Mouse (Mus musculus): ENCODE measurements around the gene Tcf25. TPM values are rescaled to one million over a fixed set of nuclear protein-coding genes. Genes with fewer than 3 reads are reported as not detected.
"Not testable (repeated sequence)": the region's sequence is repeated elsewhere in the genome, so short reads cannot be mapped to it uniquely, and the experiment has no call there.

The Tcf25 gene
- total RNA-seq, 2 experiments from 2014 or later, result 144 to 157 TPM

GRCm38 (mm10) chr8:123429722-123430013 lies 56.1 kb downstream of the Tcf25 start:
- not testable (repeated sequence) for DNase-seq

- not testable (repeated sequence) for DNase-seq
Observed at GRCm38 (mm10) chr8:123430936-123431335, 57.4 kb downstream of the Tcf25 start.

- DNase-seq, result no peak
Observed at GRCm38 (mm10) chr8:123431616-123432365, 58.2 kb downstream of the Tcf25 start.

- no peak for DNase-seq
Observed at GRCm38 (mm10) chr8:123432381-123432780, 58.8 kb downstream of the Tcf25 start.

- not testable (repeated sequence) for DNase-seq
Observed at GRCm38 (mm10) chr8:123433241-123433974, 59.9 kb downstream of the Tcf25 start.

- no peak for DNase-seq
Observed at GRCm38 (mm10) chr8:123441788-123442187, 68.2 kb downstream of the Tcf25 start.

GRCm38 (mm10) chr8:123442351-123442750 lies 68.8 kb downstream of the Tcf25 start:
- DNase-seq, result no peak

- peak; percentile 95 for DNase-seq
Observed at GRCm38 (mm10) chr8:123442871-123443575, 69.5 kb downstream of the Tcf25 start.

- no peak for DNase-seq
Observed at GRCm38 (mm10) chr8:123443576-123443921, 70.0 kb downstream of the Tcf25 start.

- no peak for DNase-seq
Observed at GRCm38 (mm10) chr8:123444131-123444530, 70.6 kb downstream of the Tcf25 start.

- DNase-seq, result no peak
Observed at GRCm38 (mm10) chr8:123445981-123446380, 72.4 kb downstream of the Tcf25 start.

GRCm38 (mm10) chr8:123446799-123447198 lies 73.2 kb downstream of the Tcf25 start:
- DNase-seq, result no peak

- no peak for DNase-seq
Observed at GRCm38 (mm10) chr8:123450783-123451182, 77.2 kb downstream of the Tcf25 start.

- not testable (repeated sequence) for DNase-seq
Observed at GRCm38 (mm10) chr8:123451747-123452146, 78.2 kb downstream of the Tcf25 start.

GRCm38 (mm10) chr8:123452149-123452548 lies 78.6 kb downstream of the Tcf25 start:
- DNase-seq, result no peak

GRCm38 (mm10) chr8:123453291-123453690 lies 79.7 kb downstream of the Tcf25 start:
- DNase-seq, result no peak

Other genes with a start within 250 kb of the Tcf25 start
- gene Sult5a1, start 215.4 kb upstream of the Tcf25 start, total RNA-seq (2021), result 1 to 10 TPM; 5.8 to 6.4 TPM
- 1 to 10 TPM; 5.1 to 6.6 TPM for gene Dpep1, start 187.5 kb upstream of the Tcf25 start, total RNA-seq (2021)
- gene Chmp1a, start 161.0 kb upstream of the Tcf25 start, total RNA-seq (2021), result 10 to 100 TPM; 41.0 to 48.2 TPM
- gene Spata33, start 160.9 kb upstream of the Tcf25 start, total RNA-seq (2021), result 1 to 10 TPM; 1.2 to 2.4 TPM
- gene Cdk10, start 148.9 kb upstream of the Tcf25 start, total RNA-seq (2021), result 10 to 100 TPM; 14.2 to 18.7 TPM
- 1 to 10 TPM; 1.2 to 1.5 TPM for gene Spata2l, start 137.5 kb upstream of the Tcf25 start, total RNA-seq (2021)
- gene Zfp276, start 119.6 kb upstream of the Tcf25 start, total RNA-seq (2021), result 10 to 100 TPM in 1 of 2 experiments, 1 to 10 TPM in 1; 8.0 to 11.5 TPM
- 10 to 100 TPM; 12.3 to 13.4 TPM for gene Vps9d1, start 119.4 kb upstream of the Tcf25 start, total RNA-seq (2021)
- 1 to 10 TPM; 4.6 to 6.2 TPM for gene Fanca, start 55.2 kb upstream of the Tcf25 start, total RNA-seq (2021)
- gene Spire2, start 41.0 kb upstream of the Tcf25 start, total RNA-seq (2021), result 1 to 10 TPM in 1 of 2 experiments, under 1 TPM in 1; 0.86 to 1.2 TPM
- gene Mc1r, start 33.4 kb downstream of the Tcf25 start, total RNA-seq (2021), result not detected
- 1 to 10 TPM; 1.8 to 1.9 TPM for gene Tubb3, start 37.7 kb downstream of the Tcf25 start, total RNA-seq (2021)
- gene Def8, start 49.8 kb downstream of the Tcf25 start, total RNA-seq (2021), result 10 to 100 TPM; 35.8 to 37.6 TPM
- 10 to 100 TPM; 34.3 to 37.5 TPM for gene Afg3l1, start 104.2 kb downstream of the Tcf25 start, total RNA-seq (2021)
- gene Dbndd1, start 141.7 kb downstream of the Tcf25 start, total RNA-seq (2021), result under 1 TPM; 0.14 to 0.18 TPM
- 1 to 10 TPM; 5.8 to 7.8 TPM for gene Gas8, start 145.1 kb downstream of the Tcf25 start, total RNA-seq (2021)

Measured in gastrocnemius, postnatal 10 days (tissue).